Mouse (Mus musculus): ENCODE results near the gene Pde10a. TPM values are rescaled to one million over a fixed set of nuclear protein-coding genes. Genes with fewer than 3 reads are reported as not detected.

Pde10a gene
- polyA plus RNA-seq, 1 experiment from 2014 or later: 1.3 TPM

GRCm38 (mm10) chr17:8958125-8958524, 433.0 kb downstream of the Pde10a start:
- H3K27ac ChIP-seq: no peak overlapping the region
- no peaks in the 10 kb centered on the region for H3K27me3 ChIP-seq (ENCODE audit: insufficient read depth, low read length)
- WGBS: 80% methylated on average over 6 of the region's 6 CpGs
- no peaks in the 10 kb centered on the region for H3K4me1 ChIP-seq (replicated peaks; ENCODE audit: insufficient read depth, low read length)
- H3K4me3 ChIP-seq (replicated peaks; ENCODE audit: low read depth, low read length): no peak overlapping the region
- H3K36me3 ChIP-seq (ENCODE audit: insufficient read depth, low read length): no peaks in the 10 kb centered on the region
- H3K9ac ChIP-seq (ENCODE audit: low read depth, low read length): no peak overlapping the region
- ATAC-seq (replicated peaks; ENCODE audit: low FRiP score, low read depth): no peak
- TF ChIP-seq CTCF (IDR thresholded peaks at IDR 0.05; ENCODE audit: low read depth): no peak
- no peak overlapping the region for H3K4me2 ChIP-seq (ENCODE audit: low read length)
- no peaks in the 10 kb centered on the region for H3K9me3 ChIP-seq (replicated peaks; ENCODE audit: low read length)
- DNase-seq (ENCODE audit: low spot score): no peak

DNA sequence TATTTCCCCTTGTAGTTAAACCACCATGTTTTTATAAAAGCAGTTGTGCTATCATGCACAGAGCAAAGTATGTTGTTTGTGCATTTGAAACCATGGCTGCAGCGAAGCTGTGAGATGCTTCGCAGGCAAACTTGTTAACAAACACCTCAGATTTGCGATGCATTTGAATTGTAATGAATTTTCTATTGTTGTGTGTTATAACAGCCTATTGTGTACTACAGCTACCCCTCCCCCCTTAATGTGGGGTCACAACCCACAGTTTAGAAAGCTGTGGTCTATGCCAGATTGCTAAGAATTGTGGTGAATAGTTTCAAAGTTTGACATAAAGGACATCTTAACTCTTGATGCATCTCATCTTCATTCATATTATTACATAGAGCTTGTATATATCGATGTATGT, 435.2 kb downstream of the Pde10a start:
- no peak overlapping the region for H3K4me2 ChIP-seq (ENCODE audit: low read length)

GRCm38 (mm10) chr17:8961097-8961496, 435.9 kb downstream of the Pde10a start:
- H3K36me3 ChIP-seq (ENCODE audit: insufficient read depth, low read length): no peaks in the 10 kb centered on the region
- H3K9me3 ChIP-seq (replicated peaks; ENCODE audit: low read length): no peaks in the 10 kb centered on the region
- H3K4me2 ChIP-seq (ENCODE audit: low read length): no peak overlapping the region
- H3K27ac ChIP-seq: no peak overlapping the region
- 91% methylated on average over 5 of the region's 5 CpGs for WGBS
- DNase-seq (ENCODE audit: low spot score): no peak
- no peaks in the 10 kb centered on the region for H3K4me1 ChIP-seq (replicated peaks; ENCODE audit: insufficient read depth, low read length)
- H3K4me3 ChIP-seq (replicated peaks; ENCODE audit: low read depth, low read length): no peak overlapping the region
- no peak for TF ChIP-seq CTCF (IDR thresholded peaks at IDR 0.05; ENCODE audit: low read depth)
- ATAC-seq (replicated peaks; ENCODE audit: low FRiP score, low read depth): no peak
- H3K9ac ChIP-seq (ENCODE audit: low read depth, low read length): no peak overlapping the region
- H3K27me3 ChIP-seq (ENCODE audit: insufficient read depth, low read length): no peaks in the 10 kb centered on the region

More for the DNA sequence above, 435.2 kb downstream of the Pde10a start:
- Histone ChIP-seq H3K27me3 (ENCODE audit: insufficient read depth, low read length) (no peaks in the 10 kb centered on the region), H3K36me3 (ENCODE audit: insufficient read depth, low read length) (no peaks in the 10 kb centered on the region), H3K4me1 (replicated peaks; ENCODE audit: insufficient read depth, low read length) (no peaks in the 10 kb centered on the region), H3K9me3 (replicated peaks; ENCODE audit: low read length) (no peaks in the 10 kb centered on the region), H3K27ac (no peak overlapping the region), H3K9ac (ENCODE audit: low read depth, low read length) (no peak overlapping the region), H3K4me3 (replicated peaks; ENCODE audit: low read depth, low read length) (no peak overlapping the region)
- 91% methylated on average over 4 of the region's 4 CpGs for WGBS
- DNase-seq (ENCODE audit: low spot score): no peak
- ATAC-seq (replicated peaks; ENCODE audit: low FRiP score, low read depth): no peak
- no peak for TF ChIP-seq CTCF (IDR thresholded peaks at IDR 0.05; ENCODE audit: low read depth)

DNA sequence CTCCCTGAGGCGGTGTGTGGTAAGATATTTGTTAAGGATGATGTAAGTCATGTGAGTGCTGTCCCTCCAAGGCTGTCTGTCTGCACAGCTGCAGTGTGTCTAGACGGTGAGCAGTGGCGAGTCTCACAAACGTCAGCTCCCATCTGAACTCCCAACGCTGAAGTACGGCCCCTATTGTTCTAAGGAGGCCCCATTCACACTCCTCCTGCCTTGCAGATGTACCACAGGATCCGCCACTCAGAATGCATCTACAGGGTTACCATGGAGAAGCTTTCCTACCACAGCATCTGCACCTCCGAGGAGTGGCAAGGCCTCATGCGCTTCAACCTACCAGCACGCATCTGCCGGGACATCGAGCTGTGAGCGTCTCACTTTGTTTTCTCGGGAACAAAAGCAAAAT, 436.5 kb downstream of the Pde10a start:
- Histone ChIP-seq H3K27ac (no peak overlapping the region), H3K36me3 (ENCODE audit: insufficient read depth, low read length) (no peaks in the 10 kb centered on the region), H3K4me1 (replicated peaks; ENCODE audit: insufficient read depth, low read length) (no peaks in the 10 kb centered on the region), H3K9ac (ENCODE audit: low read depth, low read length) (no peak overlapping the region), H3K4me3 (replicated peaks; ENCODE audit: low read depth, low read length) (no peak overlapping the region), H3K27me3 (ENCODE audit: insufficient read depth, low read length) (no peaks in the 10 kb centered on the region), H3K4me2 (ENCODE audit: low read length) (no peak overlapping the region), H3K9me3 (replicated peaks; ENCODE audit: low read length) (no peaks in the 10 kb centered on the region)
- no peak for TF ChIP-seq CTCF (IDR thresholded peaks at IDR 0.05; ENCODE audit: low read depth)
- ATAC-seq (replicated peaks; ENCODE audit: low FRiP score, low read depth) (no peak), DNase-seq (ENCODE audit: low spot score) (no peak)
- 62% methylated on average over 14 of the region's 14 CpGs for WGBS

DNA sequence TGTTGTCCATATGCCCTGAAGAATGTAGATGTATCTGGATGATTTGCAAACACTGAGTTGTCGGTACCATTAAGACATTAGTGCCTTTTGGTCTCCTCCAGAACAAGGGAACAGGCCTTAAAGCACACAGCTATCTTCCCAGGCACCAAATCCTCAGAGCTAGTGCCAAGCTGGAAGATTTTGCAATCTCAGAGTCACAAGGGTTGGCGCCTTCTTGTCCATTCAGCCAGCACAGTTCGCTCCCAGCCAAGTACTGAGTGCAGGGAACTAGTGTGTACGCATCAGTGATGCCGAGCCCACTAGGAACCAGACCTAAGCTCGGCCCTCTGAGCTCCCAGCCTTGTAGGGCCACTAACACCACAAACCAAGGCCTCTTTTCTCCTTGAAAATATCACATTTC, 440.0 kb downstream of the Pde10a start:
- DNase-seq (ENCODE audit: low spot score) (no peak), ATAC-seq (replicated peaks; ENCODE audit: low FRiP score, low read depth) (no peak)
- no peaks in the 10 kb centered on the region for H3K27me3 ChIP-seq (ENCODE audit: insufficient read depth, low read length)
- 92% methylated on average over 6 of the region's 6 CpGs for WGBS
- H3K9me3 ChIP-seq (replicated peaks; ENCODE audit: low read length): no peaks in the 10 kb centered on the region
- no peaks in the 10 kb centered on the region for H3K36me3 ChIP-seq (ENCODE audit: insufficient read depth, low read length)
- H3K4me3 ChIP-seq (replicated peaks; ENCODE audit: low read depth, low read length): no peak overlapping the region
- no peaks in the 10 kb centered on the region for H3K4me1 ChIP-seq (replicated peaks; ENCODE audit: insufficient read depth, low read length)
- no peak overlapping the region for H3K27ac ChIP-seq
- TF ChIP-seq CTCF (IDR thresholded peaks at IDR 0.05; ENCODE audit: low read depth): no peak
- H3K4me2 ChIP-seq (ENCODE audit: low read length): no peak overlapping the region
- H3K9ac ChIP-seq (ENCODE audit: low read depth, low read length): no peak overlapping the region

DNA sequence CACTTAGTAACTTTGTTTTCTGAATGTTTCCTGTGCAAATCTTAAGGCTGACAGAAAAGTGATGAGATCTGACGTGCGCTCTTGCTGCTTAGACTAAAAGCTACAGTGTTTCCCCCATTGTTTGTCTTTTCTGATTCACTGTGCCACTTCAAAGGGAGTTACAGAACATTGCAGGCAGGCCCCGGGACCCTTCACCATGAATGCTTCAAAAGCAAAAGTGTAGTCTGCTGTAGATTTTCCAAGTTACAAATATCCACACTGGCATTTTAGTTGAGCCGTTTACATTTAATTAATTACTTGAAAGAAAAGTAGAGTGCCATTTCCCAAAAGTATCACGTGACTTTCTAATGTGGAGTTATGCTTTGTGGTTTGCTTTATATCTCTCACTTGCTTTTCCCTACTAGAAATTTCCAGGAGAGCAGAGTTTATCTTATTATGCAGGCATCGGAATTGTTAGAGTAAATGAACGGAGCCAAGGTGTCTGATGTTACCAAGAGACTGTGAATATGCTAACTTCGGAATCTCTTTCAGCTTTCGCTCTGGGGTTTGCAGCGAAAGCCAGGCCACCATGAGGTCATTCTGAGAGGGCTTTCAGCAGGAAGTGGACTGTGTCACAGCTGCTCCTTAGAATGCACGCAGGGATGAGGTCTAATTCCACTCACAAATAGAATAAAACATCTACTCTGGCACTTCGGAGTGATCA, 447.1 kb downstream of the Pde10a start:
- Histone ChIP-seq H3K9ac (ENCODE audit: low read depth, low read length) (no peak overlapping the region), H3K27ac (no peak overlapping the region), H3K4me1 (replicated peaks; ENCODE audit: insufficient read depth, low read length) (0 out of 2 replicates have a peak, but pooled peaks cover 6% of the 10 kb centered on the region), H3K9me3 (replicated peaks; ENCODE audit: low read length) (no peaks in the 10 kb centered on the region), H3K27me3 (ENCODE audit: insufficient read depth, low read length) (no peaks in the 10 kb centered on the region), H3K4me2 (ENCODE audit: low read length) (peak overlapping the region; percentile 13; the same call in 1 of the 2 replicates), H3K36me3 (ENCODE audit: insufficient read depth, low read length) (no peaks in the 10 kb centered on the region), H3K4me3 (replicated peaks; ENCODE audit: low read depth, low read length) (no peak overlapping the region)
- peak; percentile 31 for DNase-seq (ENCODE audit: low spot score)
- 18% methylated on average over 12 of the region's 12 CpGs for WGBS
- no peak for TF ChIP-seq CTCF (IDR thresholded peaks at IDR 0.05; ENCODE audit: low read depth)
- ATAC-seq (replicated peaks; ENCODE audit: low FRiP score, low read depth): no peak

- H3K9ac ChIP-seq (ENCODE audit: low read depth, low read length): no peak overlapping the region
- H3K4me2 ChIP-seq (ENCODE audit: low read length): no peak overlapping the region
- ATAC-seq (replicated peaks; ENCODE audit: low FRiP score, low read depth) (no peak), DNase-seq (ENCODE audit: low spot score) (no peak)
- no peaks in the 10 kb centered on the region for H3K9me3 ChIP-seq (replicated peaks; ENCODE audit: low read length)
- TF ChIP-seq CTCF (IDR thresholded peaks at IDR 0.05; ENCODE audit: low read depth): no peak
- 0 out of 2 replicates have a peak, but pooled peaks cover 6% of the 10 kb centered on the region for H3K4me1 ChIP-seq (replicated peaks; ENCODE audit: insufficient read depth, low read length)
- H3K4me3 ChIP-seq (replicated peaks; ENCODE audit: low read depth, low read length): no peak overlapping the region
- no peak overlapping the region for H3K27ac ChIP-seq
- WGBS: 62% methylated on average over 5 of the region's 5 CpGs
- H3K27me3 ChIP-seq (ENCODE audit: insufficient read depth, low read length): no peaks in the 10 kb centered on the region
- H3K36me3 ChIP-seq (ENCODE audit: insufficient read depth, low read length): no peaks in the 10 kb centered on the region
Observed at GRCm38 (mm10) chr17:8973331-8973730, 448.2 kb downstream of the Pde10a start.
